Mouse (Mus musculus) lung, embryonic 15.5 days (tissue): ENCODE data around the gene Haghl. TPM values are rescaled to one million over a fixed set of nuclear protein-coding genes. Genes with fewer than 3 reads are reported as not detected.
"Not testable (repeated sequence)": the region's sequence is repeated elsewhere in the genome, so short reads cannot be mapped to it uniquely, and the experiment has no call there.

ENCODE experiments used
- ATAC-seq: fragments of 200-750 bp; cut with Nextera tagmentation; 2 replicates; pipeline ENCODE4 v1.8.0; 2017; ENCODE audit warnings: moderate number of reproducible peaks, borderline replicate concordance; ENCODE audit not compliant: low FRiP score, low TSS enrichment; ENCODE audit errors: extremely low read depth
- H3K27ac ChIP-seq: fragments of 300-500 bp; sonication (generic); 2 replicates; pipeline ENCODE4 v1.5.1; 2015; ENCODE audit warnings: moderate library complexity, mild to moderate bottlenecking, inconsistent platforms
- H3K27me3 ChIP-seq: fragments of 300-500 bp; sonication (generic); 2 replicates; pipeline ENCODE4 v1.6.1; 2015; ENCODE audit warnings: inconsistent platforms
- H3K36me3 ChIP-seq: fragments of 300-500 bp; sonication (generic); 2 replicates; pipeline ENCODE4 v1.6.1; 2015; ENCODE audit warnings: inconsistent platforms
- H3K4me1 ChIP-seq: fragments of 300-500 bp; sonication (generic); 2 replicates; pipeline ENCODE4 v1.6.1; 2015; ENCODE audit warnings: inconsistent platforms
- H3K4me2 ChIP-seq: fragments of 300-500 bp; sonication (generic); 2 replicates; pipeline ENCODE4 v1.6.1; 2015; ENCODE audit warnings: inconsistent platforms, mild to moderate bottlenecking, moderate library complexity
- H3K4me3 ChIP-seq: fragments of 300-500 bp; sonication (generic); 2 replicates; pipeline ENCODE4 v1.5.1; 2015; ENCODE audit warnings: mild to moderate bottlenecking, inconsistent platforms
- H3K9ac ChIP-seq: fragments of 300-500 bp; sonication (generic); 2 replicates; pipeline ENCODE4 v1.6.1; 2015; ENCODE audit warnings: inconsistent platforms
- H3K9me3 ChIP-seq: fragments of 300-500 bp; sonication (generic); 2 replicates; pipeline ENCODE4 v1.6.1; 2016; ENCODE audit warnings: inconsistent platforms
- WGBS: fragments of 180-500 bp; shearing (Covaris S2); methylation state at CpG from one replicate; pipeline ENCODE4 v1.1.7; 2015; 5-methylcytosine and 5-hydroxymethylcytosine counted together
- polyA plus RNA-seq: library from polyadenylated mRNA; unstranded; fragments of >200 nt; fragmentation: Nextera tagmentation; extraction: Ambion mirVana; gene quantifications from 2 replicates; pipeline ENCODE4 v1.2.1, GENCODE M21; 2015

Gene Haghl
- polyA plus RNA-seq, 1 experiment from 2014 or later, result 59.9 TPM

- Histone ChIP-seq H3K4me3 (no peak overlapping the region), H3K4me1 (peaks cover 27% of the 10 kb centered on the region), H3K4me2 (no peak overlapping the region), H3K9me3 (no peaks in the 10 kb centered on the region), H3K9ac (no peak overlapping the region), H3K27ac (peak overlapping the region; percentile 73; the same call in 1 of the 2 replicates), H3K27me3 (no peaks in the 10 kb centered on the region), H3K36me3 (no peaks in the 10 kb centered on the region)
- no peak for ATAC-seq
- WGBS, result 63% methylated on average over 4 of the region's 4 CpGs
Observed at GRCm38 (mm10) chr17:25755086-25755485, 30.4 kb downstream of the Haghl start.

GRCm38 (mm10) chr17:25754241-25754640 lies 31.2 kb downstream of the Haghl start, which contains the start of gene Msln:
Gene Msln, minus strand, starts transcription at chr17:25754378.
- no peaks in the 10 kb centered on the region for H3K36me3 ChIP-seq
- H3K27ac ChIP-seq, result no peak within 1 kb of the TSS
- no peak for ATAC-seq
- H3K4me1 ChIP-seq, result peaks cover 27% of the 10 kb centered on the region
- H3K9me3 ChIP-seq, result no peaks in the 10 kb centered on the region
- H3K27me3 ChIP-seq, result no peaks in the 10 kb centered on the region
- WGBS, result 81% methylated on average over 9 of the region's 9 CpGs
- no peak within 1 kb of the TSS for H3K4me2 ChIP-seq
- no peak within 1 kb of the TSS for H3K4me3 ChIP-seq
- no peak within 1 kb of the TSS for H3K9ac ChIP-seq

GRCm38 (mm10) chr17:25751446-25751845 lies 34.0 kb downstream of the Haghl start:
- H3K9me3 ChIP-seq, result no peaks in the 10 kb centered on the region
- no peaks in the 10 kb centered on the region for H3K27me3 ChIP-seq
- WGBS, result 7% methylated on average over 5 of the region's 5 CpGs
- H3K4me2 ChIP-seq, result no peak overlapping the region
- no peak overlapping the region for H3K4me3 ChIP-seq
- no peak overlapping the region for H3K9ac ChIP-seq
- no peak overlapping the region for H3K27ac ChIP-seq
- H3K4me1 ChIP-seq, result peaks cover 24% of the 10 kb centered on the region
- no peaks in the 10 kb centered on the region for H3K36me3 ChIP-seq
- 0 out of 2 replicates have a peak, but pooled peaks have one; percentile 19 for ATAC-seq

- Histone ChIP-seq H3K27me3 (no peaks in the 10 kb centered on the region), H3K4me3 (no peak overlapping the region), H3K27ac (no peak overlapping the region), H3K4me2 (no peak overlapping the region), H3K4me1 (peaks cover 9% of the 10 kb centered on the region; the same call in 1 of the 2 replicates), H3K36me3 (no peaks in the 10 kb centered on the region), H3K9me3 (no peaks in the 10 kb centered on the region), H3K9ac (no peak overlapping the region)
- no peak; the same call in 1 of the 2 replicates for ATAC-seq
- 67% methylated on average over 6 of the region's 6 CpGs for WGBS
Observed at GRCm38 (mm10) chr17:25749314-25749713, 36.2 kb downstream of the Haghl start.

GRCm38 (mm10) chr17:25748238-25748637 lies 37.2 kb downstream of the Haghl start:
- no peak for ATAC-seq
- Histone ChIP-seq H3K36me3 (no peaks in the 10 kb centered on the region), H3K4me1 (peaks cover 9% of the 10 kb centered on the region; the same call in 1 of the 2 replicates), H3K27me3 (no peaks in the 10 kb centered on the region), H3K9ac (no peak overlapping the region), H3K4me3 (no peak overlapping the region), H3K27ac (no peak overlapping the region), H3K4me2 (no peak overlapping the region), H3K9me3 (no peaks in the 10 kb centered on the region)
- 87% methylated on average over 4 of the region's 4 CpGs for WGBS

- H3K4me3 ChIP-seq, result no peak overlapping the region
- H3K4me2 ChIP-seq, result no peak overlapping the region
- no peak overlapping the region for H3K9ac ChIP-seq
- H3K4me1 ChIP-seq, result no peaks in the 10 kb centered on the region
- H3K36me3 ChIP-seq, result no peaks in the 10 kb centered on the region
- ATAC-seq, result no peak
- H3K9me3 ChIP-seq, result no peaks in the 10 kb centered on the region
- H3K27ac ChIP-seq, result no peak overlapping the region
- H3K27me3 ChIP-seq, result no peaks in the 10 kb centered on the region
- WGBS, result 66% methylated on average over 10 of the region's 10 CpGs
Observed at GRCm38 (mm10) chr17:25744311-25744710, 41.2 kb downstream of the Haghl start.

GRCm38 (mm10) chr17:25743831-25744230 lies 41.6 kb downstream of the Haghl start:
- WGBS, result 77% methylated on average over 9 of the region's 9 CpGs
- no peak for ATAC-seq

GRCm38 (mm10) chr17:25741471-25741870 lies 44.0 kb downstream of the Haghl start:
- H3K9me3 ChIP-seq, H3K4me3 ChIP-seq, H3K27ac ChIP-seq, H3K4me2 ChIP-seq, H3K4me1 ChIP-seq, ATAC-seq, H3K9ac ChIP-seq, H3K27me3 ChIP-seq, H3K36me3 ChIP-seq: not testable (repeated sequence)
- WGBS, result 67% methylated on average over 12 of the region's 12 CpGs

More at GRCm38 (mm10) chr17:25743831-25744230, 41.6 kb downstream of the Haghl start:
- Histone ChIP-seq H3K27ac (no peak overlapping the region), H3K27me3 (no peaks in the 10 kb centered on the region), H3K36me3 (no peaks in the 10 kb centered on the region), H3K9ac (no peak overlapping the region), H3K4me1 (no peaks in the 10 kb centered on the region), H3K4me2 (no peak overlapping the region), H3K9me3 (no peaks in the 10 kb centered on the region), H3K4me3 (no peak overlapping the region)

GRCm38 (mm10) chr17:25738861-25739260 lies 46.6 kb downstream of the Haghl start:
- Histone ChIP-seq H3K4me3 (no peak overlapping the region), H3K36me3 (no peaks in the 10 kb centered on the region), H3K27me3 (no peaks in the 10 kb centered on the region), H3K4me2 (no peak overlapping the region), H3K4me1 (no peaks in the 10 kb centered on the region), H3K27ac (no peak overlapping the region), H3K9ac (no peak overlapping the region), H3K9me3 (no peaks in the 10 kb centered on the region)
- 46% methylated on average over 7 of the region's 7 CpGs for WGBS
- no peak for ATAC-seq

GRCm38 (mm10) chr17:25735745-25736144 lies 49.7 kb downstream of the Haghl start, which contains the start of gene Mslnl:
Gene Mslnl, plus strand, starts transcription at chr17:25736042.
- H3K27ac ChIP-seq, result no peak within 1 kb of the TSS

GRCm38 (mm10) chr17:25735246-25735645 lies 50.2 kb downstream of the Haghl start:
- ATAC-seq, result no peak
- no peak overlapping the region for H3K4me3 ChIP-seq
- peaks cover 3% of the 10 kb centered on the region; the same call in 1 of the 2 replicates for H3K4me1 ChIP-seq
- no peaks in the 10 kb centered on the region for H3K9me3 ChIP-seq
- 0 out of 2 replicates have a peak, but pooled peaks cover 3% of the 10 kb centered on the region for H3K36me3 ChIP-seq
- H3K27me3 ChIP-seq, result no peaks in the 10 kb centered on the region
- no peak overlapping the region for H3K27ac ChIP-seq
- WGBS, result 72% methylated on average over 5 of the region's 5 CpGs
- no peak overlapping the region for H3K9ac ChIP-seq
- H3K4me2 ChIP-seq, result no peak overlapping the region

More at GRCm38 (mm10) chr17:25735745-25736144, 49.7 kb downstream of the Haghl start, which contains the start of gene Mslnl:
- Histone ChIP-seq H3K4me1 (peaks cover 3% of the 10 kb centered on the region; the same call in 1 of the 2 replicates), H3K4me2 (no peak within 1 kb of the TSS), H3K9me3 (no peaks in the 10 kb centered on the region), H3K4me3 (no peak within 1 kb of the TSS), H3K9ac (no peak within 1 kb of the TSS), H3K27me3 (no peaks in the 10 kb centered on the region), H3K36me3 (0 out of 2 replicates have a peak, but pooled peaks cover under 1% of the 10 kb centered on the region)
- no peak for ATAC-seq
- WGBS, result 67% methylated on average over 3 of the region's 3 CpGs

GRCm38 (mm10) chr17:25732082-25732481 lies 53.4 kb downstream of the Haghl start:
- no peak for ATAC-seq
- H3K36me3 ChIP-seq, result 0 out of 2 replicates have a peak, but pooled peaks cover 6% of the 10 kb centered on the region
- peaks cover 13% of the 10 kb centered on the region for H3K4me1 ChIP-seq
- H3K9ac ChIP-seq, result no peak overlapping the region
- no peaks in the 10 kb centered on the region for H3K27me3 ChIP-seq
- 10% methylated on average over 2 of the region's 2 CpGs for WGBS
- no peak overlapping the region for H3K27ac ChIP-seq
- H3K4me2 ChIP-seq, result no peak overlapping the region
- no peak overlapping the region for H3K4me3 ChIP-seq
- no peaks in the 10 kb centered on the region for H3K9me3 ChIP-seq
